Mouse (Mus musculus): ENCODE results near the gene Scfd1. TPM values are rescaled to one million over a fixed set of nuclear protein-coding genes. Genes with fewer than 3 reads are reported as not detected.

Scfd1 gene
- total RNA-seq, 2 experiments from 2014 or later: 74.9 to 89.0 TPM

GRCm38 (mm10) chr12:51494641-51495040, 117.3 kb downstream of the Scfd1 start:
- ATAC-seq (replicated peaks; ENCODE audit: low FRiP score, poor library complexity, severe bottlenecking): no peak

Other genes with a start within 250 kb of the Scfd1 start
- gene G2e3, start 29.4 kb upstream of the Scfd1 start, total RNA-seq (2015; ENCODE audit: low replicate concordance): 29.9 and 61.9 TPM in 2 replicates
- 46.4 and 54.9 TPM in 2 replicates for gene G2e3, start 29.4 kb upstream of the Scfd1 start, total RNA-seq (2017; ENCODE audit: low replicate concordance)
- not detected in 2 replicates for gene Coch, start 215.8 kb downstream of the Scfd1 start, total RNA-seq (2015; ENCODE audit: low replicate concordance)
- not detected in 2 replicates for gene Coch, start 215.8 kb downstream of the Scfd1 start, total RNA-seq (2017; ENCODE audit: low replicate concordance)

Data from erythroblast, adult 5-6 weeks (primary cell).